ENCODE assay signal across 7 mouse cellular contexts in the genomic region with DNA sequence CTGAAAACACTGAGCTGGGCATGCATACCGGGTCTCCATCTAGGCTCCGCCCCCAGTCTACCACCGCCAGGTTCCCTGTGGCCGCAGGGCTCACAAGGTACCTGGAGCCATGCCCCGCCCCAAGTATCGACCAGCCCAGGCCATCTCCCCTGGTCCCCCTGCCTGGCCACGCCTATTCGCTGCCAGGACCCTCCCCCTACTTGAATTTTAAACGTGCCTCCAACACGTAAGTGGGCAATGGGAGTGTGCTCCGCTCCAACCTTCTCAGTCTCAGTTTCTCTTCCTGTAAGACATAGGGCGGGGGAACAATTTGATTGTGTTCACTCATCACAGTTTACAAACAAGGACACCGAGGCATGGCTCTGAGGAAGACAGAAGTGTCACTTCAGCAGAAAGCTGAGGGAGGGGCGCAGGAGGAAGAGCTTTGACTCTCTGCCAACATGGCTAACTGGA. TPM values are rescaled to one million over a fixed set of nuclear protein-coding genes. Genes with fewer than 3 reads are reported as not detected.
A peak's percentile ranks its signal among the peaks of the same experiment; 100 is the strongest.
DNase-seq lines count a peak whose midpoint lies in the region; ATAC-seq and TF ChIP-seq lines count a peak whose summit lies in the region.

Pgpep1 (minus strand) TSS at position 116 of the 453 bp plus-strand sequence.

- H3K9me3 ChIP-seq in ES-E14 (ENCODE audit: control insufficient read depth, insufficient read depth, low read depth, low read length), result no peaks in the 10 kb centered on the region
- H3K9me3 ChIP-seq in limb, embryonic 14.5 days (ENCODE audit: control insufficient read depth, low read length), result no peaks in the 10 kb centered on the region
- H3K9me3 ChIP-seq in midbrain, embryonic 14.5 days (ENCODE audit: control insufficient read depth, low read length), result no peaks in the 10 kb centered on the region

- peak within 1 kb of the TSS; percentile 95 for H3K4me2 ChIP-seq in limb, embryonic 14.5 days (replicated peaks; ENCODE audit: low read depth, low read length, severe bottlenecking)
- peak within 1 kb of the TSS; percentile 88 for H3K4me2 ChIP-seq in midbrain, embryonic 14.5 days (ENCODE audit: low read length)

- in situ Hi-C loops in ES-E14 (cut with MboI; ENCODE audit: low sequenced_read_pairs in 2 of 2, unreplicated experiment in 2 of 2), result no loop called here

- TF ChIP-seq POLR2A in limb, embryonic 14.5 days (IDR thresholded peaks at IDR 0.05; ENCODE audit: borderline replicate concordance, extremely low read depth, insufficient read depth, insufficient read length), result no peak

- ATAC-seq in inflammation-experienced regulatory T-cells, adult 6 months, result peak; percentile 31
- peak; percentile 32; the same call in 1 of the 2 replicates for ATAC-seq in limb, embryonic 14.5 days (ENCODE audit: low FRiP score, low read depth)
- peak; percentile 35 for ATAC-seq in midbrain, embryonic 14.5 days (ENCODE audit: low FRiP score, low TSS enrichment)

- DNase-seq in ES-E14 (ENCODE audit: low read depth, low spot score), result peak; percentile 94
- peak in 1 of 2 experiments; percentile 51 for DNase-seq in adrenal gland, postnatal 36 days
- DNase-seq in gastrocnemius, adult 8-10 months (ENCODE audit: low spot score in 2 of 2), result no peak
- peak; percentile 45 for DNase-seq in limb, embryonic 14.5 days (ENCODE audit: low spot score)
- peak; percentile 57 for DNase-seq in midbrain, embryonic 14.5 days
- no peak for DNase-seq in right cerebral cortex, postnatal 25 days

- H3K36me3 ChIP-seq in ES-E14 (ENCODE audit: control insufficient read depth, insufficient read depth, low read length, poor library complexity, severe bottlenecking), result peaks cover 4% of the 10 kb centered on the region; the same call in 1 of the 2 replicates
- H3K36me3 ChIP-seq in limb, embryonic 14.5 days (ENCODE audit: control insufficient read depth, insufficient read depth, low read length), result peaks cover 15% of the 10 kb centered on the region
- 0 out of 2 replicates have a peak, but pooled peaks cover 5% of the 10 kb centered on the region for H3K36me3 ChIP-seq in midbrain, embryonic 14.5 days (ENCODE audit: control insufficient read depth, insufficient read depth, low read length)

- H3K4me1 ChIP-seq in ES-E14 (ENCODE audit: control insufficient read depth in 2 of 2, insufficient read depth in 2 of 2, low read length in 2 of 2, poor library complexity in 1 of 2), result peaks cover 5 to 13% of the 10 kb centered on the region in 2 experiments; a peak in 3 of 4 replicates
- peaks cover 9% of the 10 kb centered on the region for H3K4me1 ChIP-seq in limb, embryonic 14.5 days (ENCODE audit: control insufficient read depth, insufficient read depth, low read length)
- H3K4me1 ChIP-seq in midbrain, embryonic 14.5 days (ENCODE audit: control insufficient read depth, insufficient read depth, low read length), result peaks cover 24% of the 10 kb centered on the region

- H3K27ac ChIP-seq in ES-E14 (ENCODE audit: insufficient read depth, low read depth, low read length, poor library complexity, severe bottlenecking), result peak within 1 kb of the TSS; percentile 35; the same call in 1 of the 2 replicates
- H3K27ac ChIP-seq in limb, embryonic 14.5 days (replicated peaks; ENCODE audit: low read depth, low read length), result peak within 1 kb of the TSS; percentile 70
- H3K27ac ChIP-seq in midbrain, embryonic 14.5 days (replicated peaks; ENCODE audit: low read depth, low read length), result peak within 1 kb of the TSS; percentile 71

- H3K4me3 ChIP-seq in ES-E14 (ENCODE audit: insufficient read depth in 1 of 2, low read depth in 1 of 2, low read length in 2 of 2, poor library complexity in 1 of 2, severe bottlenecking in 1 of 2), result peak within 1 kb of the TSS; percentile 87 to 93
- H3K4me3 ChIP-seq in limb, embryonic 14.5 days (replicated peaks; ENCODE audit: low read length), result peak within 1 kb of the TSS; percentile 80
- H3K4me3 ChIP-seq in midbrain, embryonic 14.5 days (replicated peaks; ENCODE audit: low read depth, low read length), result peak within 1 kb of the TSS; percentile 72

- 4% methylated on average over 14 of the region's 14 CpGs for WGBS in limb, embryonic 14.5 days
- 5% methylated on average over 14 of the region's 14 CpGs for WGBS in midbrain, embryonic 14.5 days

- H3K27me3 ChIP-seq in limb, embryonic 14.5 days (ENCODE audit: control insufficient read depth, insufficient read depth, low read length), result no peaks in the 10 kb centered on the region
- no peaks in the 10 kb centered on the region for H3K27me3 ChIP-seq in midbrain, embryonic 14.5 days (ENCODE audit: control insufficient read depth, insufficient read depth, low read length)

- peak within 1 kb of the TSS; percentile 72 for H3K9ac ChIP-seq in ES-E14 (ENCODE audit: insufficient read depth, low read depth, low read length, poor library complexity, severe bottlenecking)
- peak within 1 kb of the TSS; percentile 83 for H3K9ac ChIP-seq in limb, embryonic 14.5 days (ENCODE audit: low read depth, low read length, severe bottlenecking)
- H3K9ac ChIP-seq in midbrain, embryonic 14.5 days (replicated peaks; ENCODE audit: low read length), result peak within 1 kb of the TSS; percentile 79

TF ChIP-seq in ES-E14, 5 proteins besides CTCF, POLR2A, EP300 and RAD21:
- TF ChIP-seq MAFK (IDR thresholded peaks at IDR 0.05; ENCODE audit: insufficient read depth, low read depth, low read length), result peak; percentile 61
- TF ChIP-seq ZNF384 (IDR thresholded peaks at IDR 0.05; ENCODE audit: low read depth, low read length), result no peak
- TF ChIP-seq CHD2 (IDR thresholded peaks at IDR 0.05; ENCODE audit: low read depth, low read length), result no peak
- TF ChIP-seq ZC3H11A (IDR thresholded peaks at IDR 0.05; ENCODE audit: borderline replicate concordance, low read depth, low read length), result no peak

RNA-seq across cellular contexts. Expression of gene Pgpep1, which starts in this region (rescaled TPM):
- total RNA-seq in ES-E14 (2012; rRNA removed), result 15.5 and 21.4 TPM in 2 replicates
- 100 to 1,000 TPM; 138 to 139 TPM for total RNA-seq in adrenal gland, postnatal 36 days (2021)
- 10 to 100 TPM; 13.6 to 19.0 (median 15.7) TPM for total RNA-seq in gastrocnemius, adult 8-10 months (2022)
- polyA plus RNA-seq in inflammation-experienced regulatory T-cells, adult 6 months (2017; shearing (Covaris generic)), result 1 to 10 TPM; 3.8 to 6.4 (median 4.8) TPM
- polyA plus RNA-seq in limb, embryonic 14.5 days (2012; rRNA removed), result 47.6 and 59.8 TPM in 2 replicates
- 64.1 and 68.7 TPM in 2 replicates for polyA plus RNA-seq in limb, embryonic 14.5 days (2014; fragmentation: Nextera tagmentation; extraction: Ambion mirVana)
- 86.9 and 95.8 TPM in 2 replicates for polyA plus RNA-seq in midbrain, embryonic 14.5 days (2014; fragmentation: Nextera tagmentation; extraction: Ambion mirVana)

Comparison
In these comparisons a context has a peak if more than half of its experiments do, and no peak if none do; other contexts are left out.
1. RNA of gene Pgpep1 (polyA plus RNA-seq): 86.9 to 95.8 TPM in midbrain, embryonic 14.5 days and 47.6 to 68.7 TPM in limb, embryonic 14.5 days; 3.8 to 6.4 TPM in inflammation-experienced regulatory T-cells, adult 6 months; every median in the first group is over 4 times any median in the second.
2. DNase-seq: peak in ES-E14 (single experiment), limb, embryonic 14.5 days (single experiment) and midbrain, embryonic 14.5 days (single experiment); none in gastrocnemius, adult 8-10 months (0 of 2) and right cerebral cortex, postnatal 25 days (single experiment).
3. Peak in every context shown above with its lines, with median percentiles within 50 percentile points of each other: H3K27ac ChIP-seq, H3K4me3 ChIP-seq, H3K9ac ChIP-seq and ATAC-seq.